Mouse (Mus musculus): ENCODE data around the gene Cnst. TPM values are rescaled to one million over a fixed set of nuclear protein-coding genes. Genes with fewer than 3 reads are reported as not detected.

The Cnst gene
- polyA plus RNA-seq, 1 experiment from 2014 or later, result 10.4 TPM

GRCm38 (mm10) chr1:179519901-179520300 is 26.3 kb upstream of the Cnst start:
- DNase-seq (ENCODE audit: low read depth, low spot score) (no peak), ATAC-seq (no peak)
- in situ Hi-C loops (cut with MboI; ENCODE audit: low pct_unique_long_range_greater_than_20kb), result loop anchor here (25.0 kb wide), 1 partner anchor 217 kb away; the partner anchor contains the start of gene Kif28
- no peaks in the 10 kb centered on the region for H3K27me3 ChIP-seq
- TF ChIP-seq CTCF (IDR thresholded peaks at IDR 0.05), result no peak
- POLR2A ChIA-PET, result no interaction called here
- CTCF ChIA-PET, result interaction anchor here (1.0 kb wide), 1 partner anchor 27 kb away, joined by 3 read pairs; the partner anchor contains the start of genes Cnst and Tfb2m

GRCm38 (mm10) chr1:179539054-179539453 is 7.1 kb upstream of the Cnst start:
- TF ChIP-seq CTCF (IDR thresholded peaks at IDR 0.05), result no peak
- ChIA-PET CTCF (interaction anchor here (1.0 kb wide), 1 partner anchor 84 kb away, joined by 3 read pairs; no protein-coding TSS in a partner anchor), POLR2A (no interaction called here)
- in situ Hi-C loops (cut with MboI; ENCODE audit: low pct_unique_long_range_greater_than_20kb), result no loop called here
- no peak for DNase-seq (ENCODE audit: low read depth, low spot score)
- H3K27me3 ChIP-seq, result no peaks in the 10 kb centered on the region
- no peak for ATAC-seq

GRCm38 (mm10) chr1:179539887-179540286 is 6.3 kb upstream of the Cnst start:
- ChIA-PET POLR2A (no interaction called here), CTCF (no interaction called here)
- TF ChIP-seq CTCF (IDR thresholded peaks at IDR 0.05), result no peak
- H3K27me3 ChIP-seq, result no peaks in the 10 kb centered on the region
- ATAC-seq (no peak), DNase-seq (ENCODE audit: low read depth, low spot score) (no peak)
- in situ Hi-C loops (cut with MboI; ENCODE audit: low pct_unique_long_range_greater_than_20kb), result no loop called here

- ChIA-PET CTCF (interaction anchor here (0.6 to 1.1 kb wide), 5 partner anchors 9 to 39 kb away, joined by 3 read pairs; no protein-coding TSS in a partner anchor), POLR2A (interaction anchor here (1.0 to 1.5 kb wide), 2 partner anchors 24 to 32 kb away, joined by 3 read pairs; partner anchors contain the start of gene Smyd3)
- ATAC-seq, result no peak
- peak; percentile 58 for TF ChIP-seq CTCF (IDR thresholded peaks at IDR 0.05)
- H3K27me3 ChIP-seq, result no peaks in the 10 kb centered on the region
- in situ Hi-C loops (cut with MboI; ENCODE audit: low pct_unique_long_range_greater_than_20kb), result no loop called here
- DNase-seq (ENCODE audit: low read depth, low spot score), result no peak
Measured at GRCm38 (mm10) chr1:179541502-179541901, 4.7 kb upstream of the Cnst start.

GRCm38 (mm10) chr1:179546551-179546917 is 364 bp downstream of the Cnst start:
- POLR2A ChIA-PET, result no interaction called here

GRCm38 (mm10) chr1:179547176-179547575 is 1.0 kb downstream of the Cnst start:
- ATAC-seq (no peak), DNase-seq (ENCODE audit: low read depth, low spot score) (no peak)
- ChIA-PET CTCF (interaction anchor here (0.8 to 1.6 kb wide), 6 partner anchors 16 to 86 kb away, joined by 3 to 5 read pairs (median 3); no protein-coding TSS in a partner anchor), POLR2A (no interaction called here)
- no peaks in the 10 kb centered on the region for H3K27me3 ChIP-seq
- in situ Hi-C loops (cut with MboI; ENCODE audit: low pct_unique_long_range_greater_than_20kb), result no loop called here
- no peak for TF ChIP-seq CTCF (IDR thresholded peaks at IDR 0.05)

More at GRCm38 (mm10) chr1:179546551-179546917, 364 bp downstream of the Cnst start:
- TF ChIP-seq CTCF (IDR thresholded peaks at IDR 0.05), result no peak
- ATAC-seq (peak; percentile 55), DNase-seq (ENCODE audit: low read depth, low spot score) (no peak)
- H3K27me3 ChIP-seq, result no peaks in the 10 kb centered on the region
- CTCF ChIA-PET, result interaction anchor here (0.8 to 1.6 kb wide), 6 partner anchors 15 to 86 kb away, joined by 3 to 5 read pairs (median 3); no protein-coding TSS in a partner anchor
- in situ Hi-C loops (cut with MboI; ENCODE audit: low pct_unique_long_range_greater_than_20kb), result no loop called here

- no peak for TF ChIP-seq CTCF (IDR thresholded peaks at IDR 0.05)
- ChIA-PET POLR2A (no interaction called here), CTCF (interaction anchor here (1.4 to 3.6 kb wide), 2 partner anchors 12 to 75 kb away, joined by 3 to 13 read pairs; no protein-coding TSS in a partner anchor)
- ATAC-seq, result no peak
- no peak for DNase-seq (ENCODE audit: low read depth, low spot score)
- in situ Hi-C loops (cut with MboI; ENCODE audit: low pct_unique_long_range_greater_than_20kb), result no loop called here
- H3K27me3 ChIP-seq, result no peaks in the 10 kb centered on the region
Measured at GRCm38 (mm10) chr1:179548220-179548619, 2.0 kb downstream of the Cnst start.

GRCm38 (mm10) chr1:179548996-179549752 is 3.0 kb downstream of the Cnst start:
- ChIA-PET POLR2A (no interaction called here), CTCF (interaction anchor here (1.1 to 3.6 kb wide), 4 partner anchors 11 to 85 kb away, joined by 3 to 13 read pairs (median 3); no protein-coding TSS in a partner anchor)
- DNase-seq (ENCODE audit: low read depth, low spot score) (no peak), ATAC-seq (no peak)
- TF ChIP-seq CTCF (IDR thresholded peaks at IDR 0.05), result no peak
- in situ Hi-C loops (cut with MboI; ENCODE audit: low pct_unique_long_range_greater_than_20kb), result no loop called here
- no peaks in the 10 kb centered on the region for H3K27me3 ChIP-seq

GRCm38 (mm10) chr1:179551336-179551735 is 5.2 kb downstream of the Cnst start:
- ATAC-seq (no peak), DNase-seq (ENCODE audit: low read depth, low spot score) (no peak)
- H3K27me3 ChIP-seq, result no peaks in the 10 kb centered on the region
- POLR2A ChIA-PET, result no interaction called here
- no peak for TF ChIP-seq CTCF (IDR thresholded peaks at IDR 0.05)
- in situ Hi-C loops (cut with MboI; ENCODE audit: low pct_unique_long_range_greater_than_20kb), result no loop called here
- CTCF ChIA-PET, result interaction anchor here (1.3 to 1.6 kb wide), 2 partner anchors 8 to 11 kb away, joined by 3 to 8 read pairs; no protein-coding TSS in a partner anchor

- DNase-seq (ENCODE audit: low read depth, low spot score), result no peak
- H3K27me3 ChIP-seq, result no peaks in the 10 kb centered on the region
- in situ Hi-C loops (cut with MboI; ENCODE audit: low pct_unique_long_range_greater_than_20kb), result no loop called here
- ATAC-seq, result no peak
- ChIA-PET CTCF (no interaction called here), POLR2A (no interaction called here)
- no peak for TF ChIP-seq CTCF (IDR thresholded peaks at IDR 0.05)
Measured at GRCm38 (mm10) chr1:179551921-179552320, 5.8 kb downstream of the Cnst start.

- DNase-seq (ENCODE audit: low read depth, low spot score) (no peak), ATAC-seq (no peak)
- TF ChIP-seq CTCF (IDR thresholded peaks at IDR 0.05), result no peak
- in situ Hi-C loops (cut with MboI; ENCODE audit: low pct_unique_long_range_greater_than_20kb), result no loop called here
- no peaks in the 10 kb centered on the region for H3K27me3 ChIP-seq
- CTCF ChIA-PET, result interaction anchor here (1.3 to 1.9 kb wide), 3 partner anchors 50 to 71 kb away, joined by 3 to 4 read pairs (median 4); no protein-coding TSS in a partner anchor
- POLR2A ChIA-PET, result interaction anchor here (0.5 to 0.7 kb wide), 2 partner anchors 243 to 1194 kb away, joined by 3 read pairs; no protein-coding TSS in a partner anchor
Measured at GRCm38 (mm10) chr1:179552751-179553150, 6.6 kb downstream of the Cnst start.

All from Patski (cell line).